Mouse (Mus musculus): ENCODE results near the gene Rad17. TPM values are rescaled to one million over a fixed set of nuclear protein-coding genes. Genes with fewer than 3 reads are reported as not detected.

Rad17 gene
- polyA plus RNA-seq, 1 experiment from 2014 or later, result 17.0 TPM

- Histone ChIP-seq H3K9me3 (no peaks in the 10 kb centered on the region), H3K27ac (no peak overlapping the region), H3K36me3 (replicated peaks) (no peaks in the 10 kb centered on the region), H3K4me2 (no peak overlapping the region), H3K4me3 (no peak overlapping the region), H3K4me1 (no peaks in the 10 kb centered on the region), H3K27me3 (replicated peaks) (no peaks in the 10 kb centered on the region), H3K9ac (no peak overlapping the region)
- WGBS, result 57% methylated on average over 6 of the region's 6 CpGs
- ATAC-seq (replicated peaks), result no peak
These were observed 68.7 kb downstream of the Rad17 start for GRCm38 (mm10) chr13:100582144-100582543.

- no peaks in the 10 kb centered on the region; the same call in 1 of the 2 replicates for H3K27me3 ChIP-seq (replicated peaks)
- H3K27ac ChIP-seq, result no peak overlapping the region
- ATAC-seq (replicated peaks), result no peak
- H3K4me2 ChIP-seq, result no peak overlapping the region
- H3K9me3 ChIP-seq, result no peaks in the 10 kb centered on the region
- H3K9ac ChIP-seq, result no peak overlapping the region
- no peak overlapping the region for H3K4me3 ChIP-seq
- H3K36me3 ChIP-seq (replicated peaks), result no peaks in the 10 kb centered on the region
- WGBS, result 40% methylated on average over 3 of the region's 3 CpGs
- no peaks in the 10 kb centered on the region for H3K4me1 ChIP-seq
These were observed 69.2 kb downstream of the Rad17 start for GRCm38 (mm10) chr13:100581701-100582100.

- Histone ChIP-seq H3K4me2 (no peak overlapping the region), H3K4me3 (no peak overlapping the region), H3K27me3 (replicated peaks) (no peaks in the 10 kb centered on the region; the same call in 1 of the 2 replicates), H3K9ac (no peak overlapping the region), H3K4me1 (no peaks in the 10 kb centered on the region), H3K27ac (no peak overlapping the region), H3K36me3 (replicated peaks) (no peaks in the 10 kb centered on the region), H3K9me3 (no peaks in the 10 kb centered on the region)
- no peak for ATAC-seq (replicated peaks)
These were observed 70.9 kb downstream of the Rad17 start for GRCm38 (mm10) chr13:100579951-100580350.

GRCm38 (mm10) chr13:100579220-100579619 lies 71.6 kb downstream of the Rad17 start:
- Histone ChIP-seq H3K36me3 (replicated peaks) (no peaks in the 10 kb centered on the region), H3K4me3 (no peak overlapping the region), H3K4me2 (no peak overlapping the region), H3K4me1 (no peaks in the 10 kb centered on the region), H3K9me3 (no peaks in the 10 kb centered on the region), H3K9ac (no peak overlapping the region), H3K27me3 (replicated peaks) (no peaks in the 10 kb centered on the region; the same call in 1 of the 2 replicates), H3K27ac (no peak overlapping the region)
- no peak for ATAC-seq (replicated peaks)
- WGBS, result 58% methylated on average over 3 of the region's 3 CpGs

- no peak for ATAC-seq (replicated peaks)
- Histone ChIP-seq H3K9ac (no peak overlapping the region), H3K36me3 (replicated peaks) (no peaks in the 10 kb centered on the region), H3K4me3 (no peak overlapping the region), H3K4me1 (no peaks in the 10 kb centered on the region), H3K4me2 (no peak overlapping the region), H3K27me3 (replicated peaks) (no peaks in the 10 kb centered on the region; the same call in 1 of the 2 replicates), H3K27ac (no peak overlapping the region), H3K9me3 (no peaks in the 10 kb centered on the region)
- WGBS, result 76% methylated on average over 2 of the region's 2 CpGs
These were observed 74.9 kb downstream of the Rad17 start for GRCm38 (mm10) chr13:100575950-100576349.

- ATAC-seq (replicated peaks), result no peak
- Histone ChIP-seq H3K27ac (no peak overlapping the region), H3K4me2 (no peak overlapping the region), H3K27me3 (replicated peaks) (no peaks in the 10 kb centered on the region), H3K9ac (no peak overlapping the region), H3K9me3 (no peaks in the 10 kb centered on the region), H3K36me3 (replicated peaks) (no peaks in the 10 kb centered on the region), H3K4me3 (no peak overlapping the region), H3K4me1 (no peaks in the 10 kb centered on the region)
- WGBS, result 91% methylated on average over 2 of the region's 2 CpGs
These were observed 80.1 kb downstream of the Rad17 start for GRCm38 (mm10) chr13:100570713-100571112.

- Histone ChIP-seq H3K27ac (no peak overlapping the region), H3K36me3 (replicated peaks) (no peaks in the 10 kb centered on the region), H3K4me2 (no peak overlapping the region), H3K4me1 (no peaks in the 10 kb centered on the region), H3K27me3 (replicated peaks) (no peaks in the 10 kb centered on the region), H3K9ac (no peak overlapping the region), H3K9me3 (no peaks in the 10 kb centered on the region), H3K4me3 (no peak overlapping the region)
- no peak for ATAC-seq (replicated peaks)
- 98% methylated on average over 1 of the region's 1 CpGs for WGBS
These were observed 82.5 kb downstream of the Rad17 start for GRCm38 (mm10) chr13:100568359-100568758.

Other genes with a start within 250 kb of the Rad17 start
- 0.10 TPM in 1 of 2 replicates, not detected in the other for gene Naip1, start 198.2 kb downstream of the Rad17 start, polyA plus RNA-seq (2015; fragmentation: Nextera tagmentation; extraction: Ambion mirVana)
- 69.9 and 70.9 TPM in 2 replicates for gene Gtf2h2, start 158.5 kb downstream of the Rad17 start, polyA plus RNA-seq (2015; fragmentation: Nextera tagmentation; extraction: Ambion mirVana)
- gene Ocln, start 98.3 kb downstream of the Rad17 start, polyA plus RNA-seq (2015; fragmentation: Nextera tagmentation; extraction: Ambion mirVana), result 7.4 and 8.6 TPM in 2 replicates
- gene Marveld2, start 34.1 kb downstream of the Rad17 start, polyA plus RNA-seq (2015; fragmentation: Nextera tagmentation; extraction: Ambion mirVana), result 2.3 and 2.7 TPM in 2 replicates
- gene Ak6, start 72 bp downstream of the Rad17 start, polyA plus RNA-seq (2015; fragmentation: Nextera tagmentation; extraction: Ambion mirVana), result 299 and 307 TPM in 2 replicates
- gene Taf9, start 528 bp upstream of the Rad17 start, polyA plus RNA-seq (2015; fragmentation: Nextera tagmentation; extraction: Ambion mirVana), result 25.1 and 30.6 TPM in 2 replicates
- 1.2 and 2.1 TPM in 2 replicates for gene Ccdc125, start 18.7 kb upstream of the Rad17 start, polyA plus RNA-seq (2015; fragmentation: Nextera tagmentation; extraction: Ambion mirVana)
- 41.6 and 42.7 TPM in 2 replicates for gene Cdk7, start 79.9 kb upstream of the Rad17 start, polyA plus RNA-seq (2015; fragmentation: Nextera tagmentation; extraction: Ambion mirVana)
- 119 and 125 TPM in 2 replicates for gene Mrps36, start 93.6 kb upstream of the Rad17 start, polyA plus RNA-seq (2015; fragmentation: Nextera tagmentation; extraction: Ambion mirVana)
- 5.4 and 5.8 TPM in 2 replicates for gene Cenph, start 124.8 kb upstream of the Rad17 start, polyA plus RNA-seq (2015; fragmentation: Nextera tagmentation; extraction: Ambion mirVana)
- 30.9 and 44.5 TPM in 2 replicates for gene Ccnb1, start 135.5 kb upstream of the Rad17 start, polyA plus RNA-seq (2015; fragmentation: Nextera tagmentation; extraction: Ambion mirVana)
- 32.7 and 34.3 TPM in 2 replicates for gene Slc30a5, start 182.4 kb upstream of the Rad17 start, polyA plus RNA-seq (2015; fragmentation: Nextera tagmentation; extraction: Ambion mirVana)

All from midbrain, embryonic 15.5 days (tissue).